Mouse (Mus musculus): Measurements from ENCODE around the gene Npdc1.
A peak's percentile ranks its signal among the peaks of the same experiment; 100 is the strongest.

Npdc1 gene

DNA sequence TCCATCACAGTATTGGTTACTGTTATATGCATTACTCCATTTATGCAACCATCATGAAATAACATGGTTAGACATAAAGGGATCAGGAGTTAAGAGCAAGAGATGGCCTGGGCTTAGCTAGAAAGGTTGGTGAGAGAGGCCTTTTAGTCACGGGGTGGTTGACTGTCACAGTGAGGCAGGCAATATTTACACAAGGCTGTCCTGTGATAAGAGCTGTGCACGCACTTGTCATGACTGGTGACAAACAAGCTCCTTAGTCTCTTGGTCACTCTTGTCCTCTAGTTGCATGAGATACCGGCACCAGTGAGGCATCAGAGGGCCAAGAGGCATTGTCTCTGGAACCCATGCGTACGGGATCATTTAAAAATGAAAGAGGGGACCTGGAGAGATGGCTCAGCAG, 14.7 kb upstream of the Npdc1 start:
- Histone ChIP-seq H3K4me1 (replicated peaks; ENCODE audit: low read depth, low read length) (peaks cover 44% of the 10 kb centered on the region), H3K36me3 (ENCODE audit: insufficient read depth, low read length) (no peaks in the 10 kb centered on the region), H3K4me3 (replicated peaks; ENCODE audit: low read length) (no peak overlapping the region), H3K27me3 (ENCODE audit: insufficient read depth, low read length) (peaks cover 17% of the 10 kb centered on the region), H3K9me3 (ENCODE audit: low read length) (no peaks in the 10 kb centered on the region)
- TF ChIP-seq POU5F1 (IDR thresholded peaks at IDR 0.05; ENCODE audit: borderline replicate concordance, low read length) (no peak), NANOG (IDR thresholded peaks at IDR 0.05; ENCODE audit: borderline replicate concordance, low read length) (no peak), CTCF (conservative IDR thresholded peaks at IDR 0.05; ENCODE audit: low read length) (no peak)

DNA sequence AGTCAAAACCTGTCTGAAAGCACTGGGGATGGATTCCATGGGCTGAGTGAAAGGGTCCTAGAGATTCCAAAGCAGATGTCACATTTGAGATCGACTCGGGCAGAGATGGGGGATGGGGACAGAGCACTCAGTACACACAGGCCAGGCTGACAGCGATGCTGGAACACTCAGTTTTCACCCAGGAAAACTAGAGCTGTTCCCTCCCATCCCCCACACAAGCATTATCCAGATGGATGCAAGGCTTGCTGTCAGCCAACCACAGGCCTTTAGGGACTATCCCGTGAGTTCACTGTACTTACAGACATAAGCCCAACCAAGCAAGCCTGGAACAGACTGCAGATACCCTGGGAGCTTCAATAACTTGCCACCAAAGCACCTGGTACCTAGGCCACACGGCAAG, 7.9 kb upstream of the Npdc1 start:
- no peak for TF ChIP-seq POU5F1 (IDR thresholded peaks at IDR 0.05; ENCODE audit: borderline replicate concordance, low read length)
- no peak for TF ChIP-seq CTCF (conservative IDR thresholded peaks at IDR 0.05; ENCODE audit: low read length)
- TF ChIP-seq NANOG (IDR thresholded peaks at IDR 0.05; ENCODE audit: borderline replicate concordance, low read length), result no peak
- Histone ChIP-seq H3K4me1 (replicated peaks; ENCODE audit: low read depth, low read length) (peaks cover 24% of the 10 kb centered on the region), H3K4me3 (replicated peaks; ENCODE audit: low read length) (no peak overlapping the region), H3K9me3 (ENCODE audit: low read length) (no peaks in the 10 kb centered on the region), H3K36me3 (ENCODE audit: insufficient read depth, low read length) (no peaks in the 10 kb centered on the region), H3K27me3 (ENCODE audit: insufficient read depth, low read length) (peaks cover 43% of the 10 kb centered on the region)

DNA sequence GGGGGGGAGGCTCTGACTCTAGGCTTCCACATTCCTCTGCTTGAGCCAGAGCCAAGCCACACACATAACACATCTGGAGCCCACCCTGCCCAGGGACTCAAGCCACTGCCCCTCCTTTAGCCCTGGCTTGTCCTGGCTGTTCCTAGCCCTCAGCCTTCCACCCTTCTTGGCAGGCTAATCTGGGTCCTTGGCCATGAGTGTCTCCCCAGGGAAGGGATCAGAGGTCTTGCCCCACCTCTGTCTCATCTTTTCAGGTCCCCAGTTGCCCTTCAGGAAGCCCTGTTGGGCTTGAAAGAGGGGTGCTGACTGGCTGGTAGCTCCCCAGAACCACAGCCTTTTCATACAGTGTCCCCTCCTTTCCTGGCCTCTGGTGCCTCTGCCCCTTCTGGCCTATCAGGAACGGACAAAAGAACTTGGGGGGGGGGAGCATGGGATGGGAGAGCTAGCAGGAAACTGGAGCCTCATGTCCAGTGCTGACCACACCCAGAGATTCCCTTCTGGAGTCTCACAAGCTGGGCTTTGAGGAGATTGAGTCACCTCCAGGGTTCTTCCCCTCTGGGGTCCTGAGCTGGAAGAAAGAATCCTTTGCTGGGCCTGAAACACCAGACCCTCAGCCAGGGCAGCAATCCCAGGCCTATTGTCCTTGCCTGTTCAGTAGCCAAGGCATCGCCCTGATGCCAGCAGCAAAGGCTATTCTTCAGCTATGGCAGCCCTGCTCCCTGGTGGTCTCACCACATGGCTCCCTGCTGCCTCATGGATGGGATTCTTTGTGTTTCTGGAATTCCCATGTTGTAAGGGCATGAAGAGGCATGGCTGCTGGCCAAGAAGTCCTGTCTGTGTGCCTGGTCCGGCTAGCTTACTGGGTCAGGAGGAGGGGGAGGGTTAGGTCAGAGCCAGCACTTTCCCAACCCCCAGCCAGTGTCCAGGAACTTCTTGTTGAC, 4.6 kb upstream of the Npdc1 start:
- no peaks in the 10 kb centered on the region for H3K36me3 ChIP-seq (ENCODE audit: insufficient read depth, low read length)
- TF ChIP-seq CTCF (conservative IDR thresholded peaks at IDR 0.05; ENCODE audit: low read length) (no peak), POU5F1 (IDR thresholded peaks at IDR 0.05; ENCODE audit: borderline replicate concordance, low read length) (no peak), NANOG (IDR thresholded peaks at IDR 0.05; ENCODE audit: borderline replicate concordance, low read length) (no peak)

DNA sequence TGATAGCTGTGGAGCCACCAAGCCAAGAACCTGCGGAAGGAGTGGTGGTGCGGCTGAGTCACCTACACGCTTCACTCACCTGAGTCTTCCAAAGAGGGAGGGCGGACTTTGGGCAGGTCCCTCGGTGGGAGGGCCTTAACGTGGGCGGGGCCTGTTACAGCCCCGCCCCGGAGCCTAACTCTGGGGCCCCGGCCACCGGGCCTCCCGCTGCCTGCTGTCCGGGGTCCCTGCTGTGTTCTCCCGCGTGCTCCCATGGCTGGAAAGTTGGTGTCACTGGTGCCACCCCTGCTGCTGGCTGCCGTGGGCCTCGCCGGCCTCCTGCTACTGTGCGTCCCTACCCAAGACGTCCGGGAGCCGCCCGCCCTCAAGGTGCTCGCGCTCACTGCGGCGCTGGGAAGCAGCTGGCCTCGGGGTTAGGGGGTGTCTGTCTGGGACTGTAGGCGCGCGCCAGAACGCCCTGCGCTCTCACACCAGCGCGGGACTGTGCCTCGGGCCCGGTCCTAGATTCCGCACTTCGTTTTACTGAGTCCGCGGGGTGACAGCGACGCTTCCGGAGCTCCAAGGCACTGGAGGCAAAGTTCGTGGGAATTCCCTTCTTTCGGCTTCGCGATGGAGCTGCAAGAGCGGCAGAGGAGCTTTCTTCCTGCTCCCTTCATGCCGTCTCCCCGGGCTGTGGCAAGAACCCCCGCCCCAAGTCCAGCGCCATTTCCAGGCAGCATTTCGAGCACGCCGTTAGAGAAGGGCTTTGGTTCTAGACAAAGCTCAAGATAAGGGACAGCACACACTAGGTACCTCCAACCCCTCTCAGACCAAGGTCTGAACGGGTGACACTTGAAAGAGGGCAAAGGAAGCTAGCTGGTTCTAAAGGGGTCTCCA, 3.2 kb upstream of the Npdc1 start, which contains the start of gene Entpd2:
Gene Entpd2, plus strand, starts transcription at position 154 of the 876 bp plus-strand sequence.
- no peaks in the 10 kb centered on the region for H3K9me3 ChIP-seq (ENCODE audit: low read length)
- TF ChIP-seq POU5F1 (IDR thresholded peaks at IDR 0.05; ENCODE audit: borderline replicate concordance, low read length) (no peak), CTCF (conservative IDR thresholded peaks at IDR 0.05; ENCODE audit: low read length) (no peak), NANOG (IDR thresholded peaks at IDR 0.05; ENCODE audit: borderline replicate concordance, low read length) (no peak)
- no peaks in the 10 kb centered on the region for H3K36me3 ChIP-seq (ENCODE audit: insufficient read depth, low read length)
- H3K4me3 ChIP-seq (replicated peaks; ENCODE audit: low read length), result peak within 1 kb of the TSS; percentile 86
- H3K4me1 ChIP-seq (replicated peaks; ENCODE audit: low read depth, low read length), result peaks cover 39% of the 10 kb centered on the region
- peaks cover 84% of the 10 kb centered on the region for H3K27me3 ChIP-seq (ENCODE audit: insufficient read depth, low read length)

More for the DNA sequence above, 4.6 kb upstream of the Npdc1 start:
- Histone ChIP-seq H3K4me3 (replicated peaks; ENCODE audit: low read length) (no peak overlapping the region), H3K27me3 (ENCODE audit: insufficient read depth, low read length) (peaks cover 70% of the 10 kb centered on the region), H3K4me1 (replicated peaks; ENCODE audit: low read depth, low read length) (peaks cover 31% of the 10 kb centered on the region), H3K9me3 (ENCODE audit: low read length) (no peaks in the 10 kb centered on the region)

DNA sequence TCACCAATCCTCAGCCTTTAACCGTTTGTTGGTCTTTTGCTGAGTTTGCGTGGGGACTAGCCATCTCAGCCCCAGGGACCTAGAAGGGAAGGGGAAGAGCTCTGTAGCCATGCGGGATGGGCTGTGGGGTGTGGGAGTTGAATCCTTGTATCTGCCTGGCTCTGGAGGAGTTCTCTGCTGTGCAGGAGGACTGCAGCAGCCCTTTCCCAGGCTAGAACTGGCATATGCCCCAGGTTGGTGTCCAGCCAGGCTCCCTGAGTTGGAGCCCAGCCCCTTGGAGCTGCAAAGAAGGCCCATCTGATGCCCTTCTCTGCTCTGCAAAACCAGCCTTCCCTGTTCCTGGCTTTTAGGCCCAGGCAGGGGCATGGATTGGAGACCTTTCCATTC, 2.6 kb upstream of the Npdc1 start:
- TF ChIP-seq CTCF (conservative IDR thresholded peaks at IDR 0.05; ENCODE audit: low read length) (no peak), POU5F1 (IDR thresholded peaks at IDR 0.05; ENCODE audit: borderline replicate concordance, low read length) (no peak), NANOG (IDR thresholded peaks at IDR 0.05; ENCODE audit: borderline replicate concordance, low read length) (no peak)
- Histone ChIP-seq H3K4me3 (replicated peaks; ENCODE audit: low read length) (peak overlapping the region; percentile 86), H3K36me3 (ENCODE audit: insufficient read depth, low read length) (no peaks in the 10 kb centered on the region), H3K4me1 (replicated peaks; ENCODE audit: low read depth, low read length) (peaks cover 40% of the 10 kb centered on the region), H3K9me3 (ENCODE audit: low read length) (no peaks in the 10 kb centered on the region), H3K27me3 (ENCODE audit: insufficient read depth, low read length) (peaks cover 90% of the 10 kb centered on the region)

DNA sequence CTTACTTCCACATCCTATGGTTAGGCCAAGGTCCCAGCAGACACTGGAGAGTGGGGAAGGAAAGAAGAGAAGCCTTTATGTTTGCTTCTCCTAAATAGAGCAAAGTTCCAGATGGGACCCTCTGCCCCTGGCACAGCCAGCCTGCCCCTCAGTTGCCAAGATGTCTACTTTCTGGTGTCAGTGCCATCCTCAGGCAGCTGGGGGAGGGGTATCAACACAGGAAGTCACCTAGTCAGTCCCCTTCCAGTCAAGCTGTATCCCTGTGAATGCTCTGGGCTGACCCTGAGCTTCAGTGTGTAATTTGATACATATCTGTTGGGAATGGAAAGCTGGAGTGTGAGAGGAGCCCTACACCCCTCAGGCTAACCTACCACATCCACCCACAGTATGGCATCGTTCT, 2.1 kb upstream of the Npdc1 start:
- no peaks in the 10 kb centered on the region for H3K36me3 ChIP-seq (ENCODE audit: insufficient read depth, low read length)
- no peak for TF ChIP-seq POU5F1 (IDR thresholded peaks at IDR 0.05; ENCODE audit: borderline replicate concordance, low read length)
- no peak for TF ChIP-seq CTCF (conservative IDR thresholded peaks at IDR 0.05; ENCODE audit: low read length)
- TF ChIP-seq NANOG (IDR thresholded peaks at IDR 0.05; ENCODE audit: borderline replicate concordance, low read length), result no peak
- peak overlapping the region; percentile 86; the same call in 1 of the 2 replicates for H3K4me3 ChIP-seq (replicated peaks; ENCODE audit: low read length)
- H3K27me3 ChIP-seq (ENCODE audit: insufficient read depth, low read length), result peaks cover 95% of the 10 kb centered on the region
- no peaks in the 10 kb centered on the region for H3K9me3 ChIP-seq (ENCODE audit: low read length)
- peaks cover 42% of the 10 kb centered on the region for H3K4me1 ChIP-seq (replicated peaks; ENCODE audit: low read depth, low read length)

DNA sequence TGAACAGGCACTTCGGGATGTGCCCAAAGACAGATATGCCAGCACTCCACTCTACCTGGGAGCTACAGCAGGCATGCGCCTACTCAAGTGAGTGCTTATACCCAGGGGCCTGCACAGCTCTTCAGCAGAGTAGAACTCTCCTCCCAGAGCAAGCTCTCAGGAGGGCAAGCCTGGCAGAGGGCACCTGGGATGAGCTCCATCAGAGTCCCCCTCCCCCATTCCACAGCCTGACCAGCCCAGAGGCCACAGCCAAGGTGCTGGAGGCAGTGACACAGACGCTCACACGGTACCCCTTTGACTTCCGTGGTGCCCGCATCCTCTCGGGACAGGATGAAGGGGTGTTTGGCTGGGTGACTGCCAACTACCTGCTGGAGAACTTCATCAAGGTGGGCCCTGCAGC, 1.1 kb upstream of the Npdc1 start:
- Histone ChIP-seq H3K4me1 (replicated peaks; ENCODE audit: low read depth, low read length) (peaks cover 49% of the 10 kb centered on the region), H3K27me3 (ENCODE audit: insufficient read depth, low read length) (peaks cover 90% of the 10 kb centered on the region), H3K36me3 (ENCODE audit: insufficient read depth, low read length) (no peaks in the 10 kb centered on the region), H3K4me3 (replicated peaks; ENCODE audit: low read length) (no peak overlapping the region), H3K9me3 (ENCODE audit: low read length) (no peaks in the 10 kb centered on the region)
- TF ChIP-seq CTCF (conservative IDR thresholded peaks at IDR 0.05; ENCODE audit: low read length) (no peak), NANOG (IDR thresholded peaks at IDR 0.05; ENCODE audit: borderline replicate concordance, low read length) (no peak), POU5F1 (IDR thresholded peaks at IDR 0.05; ENCODE audit: borderline replicate concordance, low read length) (no peak)

DNA sequence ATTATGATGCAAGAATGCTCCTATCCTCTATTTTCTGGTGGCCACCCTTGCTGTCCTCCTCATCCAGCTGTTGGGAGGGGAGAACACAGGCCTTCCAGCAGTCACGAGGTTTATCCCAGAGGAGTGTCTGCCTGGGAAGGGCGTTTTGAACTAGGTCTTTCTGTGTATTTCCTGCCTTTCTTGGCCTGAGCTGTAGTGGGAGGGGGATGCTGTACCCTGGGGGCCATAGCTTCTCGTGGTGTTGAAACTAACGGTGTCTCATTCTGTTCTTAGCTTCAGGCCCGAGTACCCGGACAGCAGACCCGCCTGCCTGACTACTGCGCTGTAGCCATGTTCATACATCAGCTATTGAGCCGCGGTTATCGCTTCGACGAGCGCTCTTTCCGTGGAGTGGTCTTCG, 1.1 kb downstream of the Npdc1 start:
- H3K27me3 ChIP-seq (ENCODE audit: insufficient read depth, low read length), result peaks cover 89% of the 10 kb centered on the region
- no peaks in the 10 kb centered on the region for H3K9me3 ChIP-seq (ENCODE audit: low read length)
- no peaks in the 10 kb centered on the region for H3K36me3 ChIP-seq (ENCODE audit: insufficient read depth, low read length)
- TF ChIP-seq NANOG (IDR thresholded peaks at IDR 0.05; ENCODE audit: borderline replicate concordance, low read length) (no peak), POU5F1 (IDR thresholded peaks at IDR 0.05; ENCODE audit: borderline replicate concordance, low read length) (no peak), CTCF (conservative IDR thresholded peaks at IDR 0.05; ENCODE audit: low read length) (no peak)
- H3K4me1 ChIP-seq (replicated peaks; ENCODE audit: low read depth, low read length), result peaks cover 54% of the 10 kb centered on the region
- H3K4me3 ChIP-seq (replicated peaks; ENCODE audit: low read length), result peak overlapping the region; percentile 67

Data from E14TG2a.4 (cell line).